Mouse (Mus musculus) spleen, adult 12 weeks (tissue): ENCODE results near the gene Unc13a.

Source experiments
- DNase-seq: peaks from one replicate; pipeline ENCODE4 v3.0.0; 2022; ENCODE audit warnings: low spot score

The Unc13a gene

DNA sequence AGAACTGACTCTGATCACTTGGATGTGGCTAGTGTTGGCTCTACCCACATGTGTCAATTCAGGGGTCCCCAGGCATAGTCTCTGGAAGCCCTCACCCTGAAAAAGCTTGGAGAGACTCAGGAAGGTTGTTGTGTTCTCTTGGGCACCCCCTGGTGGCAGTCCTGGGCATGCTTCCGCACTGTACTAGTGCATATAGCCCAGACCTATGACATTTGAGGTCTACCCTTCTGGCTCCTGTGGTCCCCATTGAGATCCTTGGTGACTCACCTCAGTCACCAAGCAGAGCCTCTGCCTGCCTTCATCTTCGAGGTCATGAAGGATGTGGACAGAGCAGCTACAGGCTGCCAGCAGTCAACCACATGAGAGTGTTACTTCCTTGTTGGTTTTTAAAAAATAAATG, 84.7 kb downstream of the Unc13a start:
- DNase-seq: no peak

DNA sequence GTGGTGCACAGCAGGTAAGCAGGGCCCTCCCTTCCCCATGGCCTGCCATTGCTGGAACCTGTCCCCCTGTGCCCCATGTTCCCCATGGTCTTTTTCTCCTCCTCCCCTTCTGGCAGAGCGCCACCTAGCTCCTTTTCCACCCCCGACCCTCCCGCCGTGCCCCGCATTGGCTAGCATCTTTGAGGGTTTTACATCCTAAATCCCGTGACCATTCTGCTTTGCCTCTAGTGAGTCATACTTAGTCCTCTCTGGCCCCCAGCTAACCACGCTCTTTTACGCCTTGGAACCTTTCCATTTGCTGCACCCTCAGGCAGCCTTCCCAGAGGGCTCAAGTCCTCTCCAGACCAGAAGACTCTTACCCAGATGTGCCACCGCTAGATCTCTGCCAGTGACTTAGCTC, 91.4 kb downstream of the Unc13a start:
- DNase-seq: no peak

DNA sequence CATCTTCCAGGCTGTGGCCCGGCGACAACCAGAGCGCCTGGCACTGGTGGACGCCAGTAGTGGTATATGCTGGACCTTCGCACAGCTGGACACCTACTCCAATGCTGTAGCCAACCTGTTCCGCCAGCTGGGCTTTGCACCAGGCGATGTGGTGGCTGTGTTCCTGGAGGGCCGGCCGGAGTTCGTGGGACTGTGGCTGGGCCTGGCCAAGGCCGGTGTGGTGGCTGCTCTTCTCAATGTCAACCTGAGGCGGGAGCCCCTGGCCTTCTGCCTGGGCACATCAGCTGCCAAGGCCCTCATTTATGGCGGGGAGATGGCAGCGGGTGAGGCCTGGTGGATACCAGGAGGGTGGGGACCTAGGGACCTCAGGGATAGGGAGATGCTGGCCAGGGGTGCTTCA, 92.1 kb downstream of the Unc13a start:
- no peak for DNase-seq

DNA sequence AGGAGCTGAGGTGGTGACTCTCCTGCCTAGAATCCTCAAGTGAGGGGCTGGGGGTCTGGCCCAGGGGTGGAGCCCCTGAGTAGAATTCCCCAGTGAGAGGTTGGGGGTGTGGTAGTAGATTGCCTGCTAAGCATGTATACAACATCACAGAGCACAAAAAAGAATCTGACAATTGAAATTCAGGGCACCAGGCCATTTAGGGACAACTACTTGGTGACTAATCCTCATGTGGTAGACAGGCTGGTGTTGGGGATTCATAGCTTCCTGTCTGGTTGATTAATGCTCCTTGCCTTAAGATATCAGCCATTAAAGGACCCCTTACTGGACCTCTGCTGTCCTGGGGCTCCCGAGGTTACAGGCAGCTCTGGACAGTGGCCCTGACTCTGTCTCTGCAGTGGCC, 92.5 kb downstream of the Unc13a start:
- no peak for DNase-seq

DNA sequence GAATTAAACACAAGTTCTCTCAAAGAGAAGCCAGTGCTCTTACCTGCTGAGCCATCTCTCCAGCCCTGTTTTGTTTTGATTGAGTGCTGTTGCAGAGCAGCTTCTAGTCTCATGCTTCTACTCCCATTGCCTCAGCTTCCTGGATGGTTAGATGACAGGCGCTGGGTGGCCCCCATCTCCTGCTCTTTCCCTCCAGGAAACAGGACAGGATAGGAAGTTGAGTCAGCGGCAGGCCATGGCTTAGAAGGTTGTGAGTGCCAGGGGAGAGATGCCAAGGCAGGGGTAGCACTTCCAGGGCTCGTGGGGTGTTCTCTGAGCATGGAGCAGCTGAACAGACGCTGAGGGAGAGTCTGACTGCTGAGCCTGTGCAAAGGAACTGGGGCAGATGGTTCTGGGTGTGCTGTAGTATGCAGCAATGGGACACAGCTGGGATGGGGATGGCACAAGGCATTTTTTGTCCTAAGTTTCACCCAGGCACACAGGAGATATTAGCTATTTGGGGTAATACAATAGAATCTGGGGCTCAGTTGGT, 93.6 kb downstream of the Unc13a start:
- no peak for DNase-seq

DNA sequence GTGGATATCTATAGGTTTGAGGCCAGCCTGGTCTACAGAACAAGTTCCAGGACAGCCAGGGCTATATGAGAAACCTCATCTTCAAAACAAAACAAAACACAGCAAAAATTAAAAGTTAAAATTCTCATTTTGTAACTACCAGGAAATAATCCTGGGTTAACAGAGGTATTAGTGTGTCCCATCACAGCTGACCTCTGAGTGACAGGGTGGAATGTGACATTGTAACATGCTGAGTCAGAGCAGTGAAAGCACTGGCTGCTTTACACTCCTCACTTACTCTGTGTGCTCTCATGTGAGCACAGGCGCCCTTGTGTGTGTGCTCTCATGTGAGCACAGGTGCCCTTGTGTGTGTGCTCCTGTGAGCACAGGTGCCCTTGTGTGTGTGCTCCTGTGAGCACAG, 96.5 kb downstream of the Unc13a start:
- no peak for DNase-seq

- DNase-seq: no peak
Measured at GRCm38 (mm10) chr8:71574426-71574825, 97.1 kb downstream of the Unc13a start.
